8 mouse cellular contexts compared by ENCODE assay signal in genomic region chr2:32928235-32928946, GRCm38 (mm10). TPM values are rescaled to one million over a fixed set of nuclear protein-coding genes. Genes with fewer than 3 reads are reported as not detected.
DNase-seq lines count a peak whose midpoint lies in the region; ATAC-seq and TF ChIP-seq lines count a peak whose summit lies in the region.

No protein-coding gene starts in this region.

- peaks cover 73% of the 10 kb centered on the region for H3K36me3 ChIP-seq in hindbrain, embryonic 13.5 days

- H3K4me3 ChIP-seq in cerebellum, adult 2 months (replicated peaks; ENCODE audit: insufficient read depth, low read depth, low read length) = no peak overlapping the region
- H3K4me3 ChIP-seq in hindbrain, embryonic 13.5 days = no peak overlapping the region

- H3K9me3 ChIP-seq in hindbrain, embryonic 13.5 days = no peaks in the 10 kb centered on the region

- H3K27ac ChIP-seq in cerebellum, adult 2 months (ENCODE audit: insufficient read depth, low read length) = no peak overlapping the region
- no peak overlapping the region; the same call in 1 of the 2 replicates for H3K27ac ChIP-seq in hindbrain, embryonic 13.5 days

- peak; percentile 87 for ATAC-seq in frontal cortex, adult (ENCODE audit: low TSS enrichment)
- peak; percentile 40; the same call in 1 of the 2 replicates for ATAC-seq in hindbrain, embryonic 13.5 days (ENCODE audit: low FRiP score)
- ATAC-seq in erythroid progenitor cell, adult 5-6 weeks (replicated peaks; ENCODE audit: low FRiP score, poor library complexity, severe bottlenecking) = no peak

- peak; percentile 80 for DNase-seq in MN1 (ENCODE audit: low spot score)
- DNase-seq in cerebellum, adult 2 months = peak; percentile 78 to 80
- peak; percentile 59 to 72 for DNase-seq in layer of hippocampus, postnatal 25 days (ENCODE audit: extremely low spot score in 1 of 2, low spot score in 1 of 2)
- peak; percentile 88 for DNase-seq in lung, postnatal 14 days
- DNase-seq in right cerebral cortex, adult 2 months (ENCODE audit: low spot score in 2 of 2) = peak; percentile 77 to 82

- H3K4me1 ChIP-seq in cerebellum, adult 2 months (ENCODE audit: control insufficient read depth, insufficient read depth, low read length) = peaks cover 14% of the 10 kb centered on the region
- H3K4me1 ChIP-seq in hindbrain, embryonic 13.5 days (replicated peaks) = peaks cover 8% of the 10 kb centered on the region; the same call in 1 of the 2 replicates

- peak overlapping the region; percentile 29; the same call in 1 of the 2 replicates for H3K9ac ChIP-seq in hindbrain, embryonic 13.5 days

- TF ChIP-seq CTCF in cerebellum, adult 2 months (IDR thresholded peaks at IDR 0.05; ENCODE audit: borderline replicate concordance, insufficient read depth, low read depth, low read length) = peak; percentile 91

- TF ChIP-seq POLR2A in cerebellum, adult 2 months (IDR thresholded peaks at IDR 0.05; ENCODE audit: borderline replicate concordance, insufficient read depth, low read length) = no peak

- no peak overlapping the region for H3K4me2 ChIP-seq in hindbrain, embryonic 13.5 days

- no peaks in the 10 kb centered on the region for H3K27me3 ChIP-seq in cerebellum, adult 2 months (ENCODE audit: control insufficient read depth, insufficient read depth, low read length)
- no peaks in the 10 kb centered on the region for H3K27me3 ChIP-seq in hindbrain, embryonic 13.5 days

- 24% methylated on average over 10 of the region's 10 CpGs for WGBS in cerebellum, adult 2 months
- WGBS in hindbrain, embryonic 13.5 days = 36% methylated on average over 10 of the region's 10 CpGs

RNA-seq across cellular contexts. Expression of gene Rpl12, which starts 33.0 kb away (rescaled TPM):
- polyA plus RNA-seq in cerebellum, adult 2 months (2012; rRNA removed) = 257 and 289 TPM in 2 replicates
- polyA plus RNA-seq in hindbrain, embryonic 13.5 days (2015; fragmentation: Nextera tagmentation; extraction: Ambion mirVana) = 92.0 and 108 TPM in 2 replicates
- total RNA-seq in layer of hippocampus, postnatal 25 days (2021) = 100 to 1,000 TPM; 101 to 110 TPM
- 414 and 420 TPM in 2 replicates for total RNA-seq in erythroid progenitor cell, adult 5-6 weeks (2015; ENCODE audit: low replicate concordance)
- 266 and 285 TPM in 2 replicates for total RNA-seq in erythroid progenitor cell, adult 5-6 weeks (2017; ENCODE audit: low replicate concordance)

RNA-seq across cellular contexts. Expression of gene Lrsam1, which starts 33.0 kb away (rescaled TPM):
- polyA plus RNA-seq in cerebellum, adult 2 months (2012; rRNA removed) = 32.8 and 36.7 TPM in 2 replicates
- polyA plus RNA-seq in hindbrain, embryonic 13.5 days (2015; fragmentation: Nextera tagmentation; extraction: Ambion mirVana) = 19.6 and 26.0 TPM in 2 replicates
- total RNA-seq in layer of hippocampus, postnatal 25 days (2021) = 10 to 100 TPM; 35.6 to 36.1 TPM
- total RNA-seq in erythroid progenitor cell, adult 5-6 weeks (2015; ENCODE audit: low replicate concordance) = 3.8 TPM in 1 of 2 replicates, not detected in the other
- total RNA-seq in erythroid progenitor cell, adult 5-6 weeks (2017; ENCODE audit: low replicate concordance) = 0.30 and 1.0 TPM in 2 replicates

RNA-seq across cellular contexts. Expression of gene Fam129b, which starts 52.5 kb away (rescaled TPM):
- 23.9 and 24.5 TPM in 2 replicates for polyA plus RNA-seq in cerebellum, adult 2 months (2012; rRNA removed)
- 31.6 and 32.4 TPM in 2 replicates for polyA plus RNA-seq in hindbrain, embryonic 13.5 days (2015; fragmentation: Nextera tagmentation; extraction: Ambion mirVana)
- total RNA-seq in layer of hippocampus, postnatal 25 days (2021) = 10 to 100 TPM; 15.1 to 15.7 TPM
- total RNA-seq in erythroid progenitor cell, adult 5-6 weeks (2015; ENCODE audit: low replicate concordance) = 2.2 and 8.8 TPM in 2 replicates
- total RNA-seq in erythroid progenitor cell, adult 5-6 weeks (2017; ENCODE audit: low replicate concordance) = 5.0 and 11.5 TPM in 2 replicates

RNA-seq across cellular contexts. Expression of gene Slc2a8, which starts 53.5 kb away (rescaled TPM):
- polyA plus RNA-seq in cerebellum, adult 2 months (2012; rRNA removed) = 51.3 and 55.0 TPM in 2 replicates
- polyA plus RNA-seq in hindbrain, embryonic 13.5 days (2015; fragmentation: Nextera tagmentation; extraction: Ambion mirVana) = 19.8 and 25.7 TPM in 2 replicates
- total RNA-seq in layer of hippocampus, postnatal 25 days (2021) = 10 to 100 TPM; 20.5 to 21.4 TPM
- total RNA-seq in erythroid progenitor cell, adult 5-6 weeks (2015; ENCODE audit: low replicate concordance) = 1.3 and 2.2 TPM in 2 replicates
- total RNA-seq in erythroid progenitor cell, adult 5-6 weeks (2017; ENCODE audit: low replicate concordance) = 1.0 and 2.0 TPM in 2 replicates

Comparison
In these comparisons a context has a peak if more than half of its experiments do, and no peak if none do; other contexts are left out.
1. RNA of gene Lrsam1, which starts 33.0 kb away (total RNA-seq): 35.6 to 36.1 TPM in layer of hippocampus, postnatal 25 days; 0.30 to 3.8 TPM in erythroid progenitor cell, adult 5-6 weeks; every median in the first group is over 4 times any median in the second.
2. Peak in every context shown above with its lines, with median percentiles within 50 percentile points of each other: DNase-seq.